Mouse (Mus musculus) heart, adult 18-20 months (tissue): Measurements from ENCODE around the gene 1810037I17Rik. TPM values are rescaled to one million over a fixed set of nuclear protein-coding genes. Genes with fewer than 3 reads are reported as not detected.

ENCODE experiments used
- DNase-seq, 2 experiments: peaks; one replicate each; pipeline ENCODE4 v3.0.0; 2021 to 2022; ENCODE audit warnings: mixed read lengths in 1 of 2
- long read RNA-seq, 2 experiments: library from polyadenylated mRNA; stranded (forward); transcript quantifications; one replicate each; pipeline ENCODE4 v2.0.0; 2021
- total RNA-seq, 2 experiments: library from RNA; stranded (reverse); gene quantifications; 2 replicates each; pipeline ENCODE4 v1.2.3; 2021

The 1810037I17Rik gene
- 100 to 1,000 TPM in 1 of 2 experiments, 10 to 100 TPM in 1; 95.3 to 119 TPM for total RNA-seq
- long read RNA-seq, experiment 1, transcript 1810037I17Rik-201 (2 exons, 1,160 nt): major isoform, 95 of 97 reads
- long read RNA-seq, experiment 1, partial matches to known transcripts: 0 of 97 reads
- long read RNA-seq, experiment 1, other reads (novel, unspliced or antisense): 2 of 97 reads
- long read RNA-seq, experiment 2, transcript 1810037I17Rik-201 (2 exons, 1,160 nt): major isoform, 74 of 77 reads
- long read RNA-seq, experiment 2, partial matches to known transcripts: 0 of 77 reads
- long read RNA-seq, experiment 2, other reads (novel, unspliced or antisense): 3 of 77 reads

GRCm38 (mm10) chr3:122924009-122924914, at the start of gene 1810037I17Rik:
Gene 1810037I17Rik, plus strand, starts transcription at chr3:122924203.
- peak; percentile 97 for DNase-seq

GRCm38 (mm10) chr3:122876870-122877269, 47.1 kb upstream of the 1810037I17Rik start:
- no peak for DNase-seq

DNA sequence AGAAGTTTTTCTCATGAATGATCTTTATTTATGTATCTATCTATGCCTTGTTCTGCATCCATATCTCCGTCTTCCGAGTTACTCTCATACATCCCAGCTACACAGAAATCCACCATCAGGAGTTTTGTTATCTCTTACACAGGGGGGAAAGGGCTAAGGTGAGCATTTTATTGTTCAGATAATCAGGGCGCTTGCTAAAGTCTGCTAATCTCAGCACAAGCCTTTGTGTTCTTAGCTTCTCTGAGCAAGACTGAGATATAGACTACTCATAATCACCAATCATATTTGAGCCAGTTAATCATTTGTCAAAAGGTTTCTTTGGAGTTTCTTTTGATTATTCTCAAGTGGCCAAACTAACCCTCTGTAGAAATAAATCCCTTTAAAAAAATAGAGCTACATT, 46.5 kb upstream of the 1810037I17Rik start:
- DNase-seq: no peak

- DNase-seq: no peak
Observed at GRCm38 (mm10) chr3:122878705-122879315, 45.2 kb upstream of the 1810037I17Rik start.

GRCm38 (mm10) chr3:122887505-122888301, 36.3 kb upstream of the 1810037I17Rik start:
- no peak for DNase-seq

- DNase-seq: peak in 1 of 2 experiments; percentile 7
Observed at GRCm38 (mm10) chr3:122888371-122888819, 35.6 kb upstream of the 1810037I17Rik start.

- no peak for DNase-seq
Observed at GRCm38 (mm10) chr3:122894772-122895171, 29.2 kb upstream of the 1810037I17Rik start, which contains the start of gene Fabp2. Gene Fabp2, plus strand, starts transcription at chr3:122895072.

- DNase-seq: no peak
Observed at GRCm38 (mm10) chr3:122895189-122895731, 28.7 kb upstream of the 1810037I17Rik start.

- no peak for DNase-seq
Observed at GRCm38 (mm10) chr3:122898254-122898653, 25.7 kb upstream of the 1810037I17Rik start.

DNA sequence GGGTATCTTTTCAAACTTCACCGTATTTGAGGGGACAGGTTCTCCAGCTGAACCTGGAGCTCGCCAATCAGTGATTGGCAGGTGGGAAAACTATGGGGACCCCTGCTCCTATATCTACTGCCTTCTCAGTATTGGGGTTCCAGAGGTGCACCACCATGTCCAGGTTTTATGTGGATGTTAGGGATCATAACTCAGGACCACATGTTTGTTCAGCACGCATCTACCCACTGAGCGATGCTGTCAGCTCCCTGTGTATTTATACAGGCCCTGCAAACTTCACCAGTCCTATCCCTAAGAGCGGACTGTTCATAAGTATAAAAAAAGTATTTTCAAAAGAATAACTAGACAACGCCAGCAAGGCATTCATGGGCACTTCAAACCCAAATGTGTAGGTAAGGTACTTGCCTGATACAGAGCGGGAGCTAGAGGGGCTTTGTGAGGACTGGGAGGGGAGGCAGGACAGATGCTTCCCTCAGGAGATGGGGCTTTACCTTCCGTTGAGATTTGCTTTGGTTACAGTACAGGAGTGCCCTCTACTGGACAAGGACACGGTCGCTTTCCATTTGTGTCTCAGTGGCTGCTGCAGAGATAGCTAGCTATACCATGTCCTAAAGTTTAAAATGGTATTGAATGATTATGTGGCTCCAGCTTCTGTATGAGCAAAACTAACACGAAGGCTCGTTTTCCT, 20.1 kb upstream of the 1810037I17Rik start:
- DNase-seq: peak in 1 of 2 experiments; percentile 68

GRCm38 (mm10) chr3:122907841-122908240, 16.2 kb upstream of the 1810037I17Rik start:
- DNase-seq: no peak

GRCm38 (mm10) chr3:122915493-122915892, 8.5 kb upstream of the 1810037I17Rik start:
- no peak for DNase-seq

- no peak for DNase-seq
Observed at GRCm38 (mm10) chr3:122916191-122916680, 7.8 kb upstream of the 1810037I17Rik start.

DNA sequence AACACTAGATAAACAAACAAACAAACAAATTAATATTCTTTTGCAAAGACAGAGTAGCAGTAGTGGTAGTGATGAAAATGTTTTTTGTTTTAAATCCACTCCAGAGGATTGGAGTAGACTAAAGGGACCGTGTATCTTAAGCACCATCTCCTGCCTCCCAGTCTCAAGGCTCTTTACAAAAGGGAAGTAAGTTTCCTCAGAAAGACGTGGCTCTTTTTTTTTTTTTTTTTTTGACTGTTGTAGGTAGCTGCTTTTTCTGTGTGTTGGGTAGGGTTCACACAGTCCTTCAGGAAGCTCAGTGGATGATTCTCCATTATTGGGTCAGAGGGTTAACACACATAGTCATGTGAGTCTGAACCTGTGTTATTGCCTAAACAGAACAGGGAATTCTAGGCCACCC, 5.3 kb upstream of the 1810037I17Rik start:
- DNase-seq: no peak

- no peak for DNase-seq
Observed at GRCm38 (mm10) chr3:122919260-122919659, 4.7 kb upstream of the 1810037I17Rik start, which contains the start of gene Gm10959. Gene Gm10959, minus strand, starts transcription at chr3:122919360.

GRCm38 (mm10) chr3:122920572-122921435, 3.2 kb upstream of the 1810037I17Rik start:
- no peak for DNase-seq

- no peak for DNase-seq
Observed at GRCm38 (mm10) chr3:122921676-122922527, 2.1 kb upstream of the 1810037I17Rik start.

DNA sequence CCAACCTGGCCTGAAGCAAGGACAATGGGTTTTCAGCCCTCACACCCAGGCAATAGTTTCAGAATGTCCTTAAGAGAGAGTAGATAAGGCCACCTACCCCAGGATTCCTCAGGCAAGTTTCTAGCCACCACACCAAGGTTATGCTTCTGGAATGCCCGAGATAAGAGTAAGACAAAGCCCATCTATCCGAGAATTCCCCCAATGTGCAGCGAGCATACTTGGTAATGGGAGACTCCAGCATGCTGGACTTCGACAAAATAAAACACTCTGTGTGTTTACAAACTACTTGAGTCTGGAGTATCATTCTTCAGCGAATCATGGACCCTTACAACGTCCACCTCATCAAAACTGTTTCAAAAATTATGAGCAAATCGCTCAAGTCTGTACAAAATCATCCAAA, 856 bp upstream of the 1810037I17Rik start:
- no peak for DNase-seq
